Mouse (Mus musculus) gonadal fat pad, adult 2 months (tissue): ENCODE measurements at regions not wholly inside any gene's neighbourhood (a gene's known extent, or its start where the extent isn't known, plus 50 kb on each side); places are given as distances from the start of the nearest gene placed in this dataset.

Source experiments
- DNase-seq: peaks from one replicate; pipeline ENCODE4 v3.0.0-alpha.2; 2012; ENCODE audit warnings: low read depth

- no peak for DNase-seq
Observed at GRCm38 (mm10) chr2:74463407-74463806, 115.8 kb downstream of the Lnpk start.

GRCm38 (mm10) chr2:74461211-74461844, 117.9 kb downstream of the Lnpk start:
- no peak for DNase-seq

DNA sequence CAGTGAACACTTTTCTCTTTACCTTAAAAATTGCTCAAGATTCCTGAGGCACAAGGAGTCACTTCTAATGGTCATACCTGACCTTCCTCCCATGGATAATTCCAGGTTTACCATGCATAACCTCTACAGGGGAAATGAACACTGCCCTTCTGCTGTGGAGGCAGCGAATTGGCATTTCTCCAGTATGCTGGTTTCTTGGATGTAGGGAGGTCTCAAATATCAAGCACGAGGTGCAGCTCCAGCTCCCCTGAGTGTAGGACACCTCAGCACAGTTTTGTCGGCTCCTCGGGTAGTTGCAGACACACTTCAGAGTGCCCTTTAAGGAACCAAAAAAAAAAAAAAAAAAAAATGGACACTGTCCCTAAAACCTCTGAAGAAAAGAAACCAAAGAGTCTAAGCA, 124.8 kb downstream of the Lnpk start:
- DNase-seq = no peak

GRCm38 (mm10) chr2:74452679-74453078, 126.6 kb downstream of the Lnpk start:
- no peak for DNase-seq

DNA sequence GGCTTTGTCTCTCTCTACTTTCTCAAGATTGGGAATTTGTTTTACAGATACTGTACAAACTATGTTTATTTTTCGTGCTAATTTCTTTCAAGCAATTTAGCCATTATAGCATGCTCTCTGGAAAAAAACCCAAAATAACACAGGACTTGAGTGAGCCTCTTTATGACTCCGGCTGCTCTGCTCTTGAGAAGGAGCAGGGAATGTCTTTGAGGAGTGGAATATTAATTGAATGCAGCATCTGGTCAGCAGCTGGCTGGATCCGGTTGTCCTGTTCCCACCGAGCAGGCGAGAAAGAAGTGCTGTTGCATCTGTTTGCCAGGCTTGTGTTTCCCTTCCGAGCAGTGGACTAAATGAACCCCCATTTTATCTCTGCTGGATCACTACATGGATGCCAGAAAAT, 127.7 kb downstream of the Lnpk start:
- DNase-seq = no peak

DNA sequence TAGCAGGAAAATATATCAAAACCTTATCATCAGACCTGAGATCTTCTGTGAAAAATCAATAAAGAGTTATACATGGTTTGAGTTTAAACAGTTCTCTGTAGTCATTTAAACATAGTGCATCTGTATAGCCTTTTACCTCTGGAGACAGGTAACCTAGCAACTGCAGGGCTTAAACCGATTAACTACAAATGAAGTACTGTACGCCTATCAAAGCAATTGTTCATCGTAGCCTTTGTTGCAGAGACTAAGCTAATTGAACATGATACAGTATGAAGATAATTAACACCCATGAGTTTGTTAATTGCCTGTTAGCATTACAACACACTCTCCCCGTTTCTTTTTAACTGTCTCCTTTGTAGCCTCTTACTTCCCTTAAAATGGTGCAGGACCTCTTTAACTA, 128.2 kb downstream of the Lnpk start:
- no peak for DNase-seq

DNA sequence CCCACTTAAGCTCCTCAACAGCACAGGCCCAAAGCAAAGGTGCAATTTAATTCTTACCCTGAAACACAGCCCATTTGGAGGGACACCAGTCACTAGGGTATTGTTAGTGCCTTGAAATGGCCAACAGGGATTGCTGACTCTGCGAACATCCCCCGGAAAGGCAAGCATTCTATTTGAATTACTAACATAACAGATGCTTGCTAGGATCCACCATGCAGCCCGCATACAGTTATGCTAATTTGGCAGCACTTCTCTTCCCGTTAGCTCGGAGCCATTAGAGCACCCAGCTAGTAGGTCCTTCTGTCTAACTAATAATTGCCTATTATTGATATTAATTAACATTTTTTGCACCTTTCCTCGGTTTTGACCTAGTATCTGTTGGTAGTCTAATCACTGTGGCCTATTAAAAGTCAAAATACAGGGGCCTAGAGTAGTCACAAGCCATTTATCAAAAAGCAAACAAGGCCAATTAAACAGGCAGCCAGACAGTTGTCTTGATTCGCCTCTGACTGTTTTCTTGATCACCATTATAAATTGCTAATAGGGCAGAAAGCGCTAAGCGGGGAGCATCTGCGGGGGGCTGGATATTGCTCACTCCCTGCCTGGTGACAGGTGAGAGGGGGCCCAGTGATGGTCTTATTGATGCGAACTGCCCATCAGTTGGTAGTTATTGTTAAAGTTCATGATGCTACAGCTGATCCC, 129.0 kb downstream of the Lnpk start:
- DNase-seq = no peak

- DNase-seq = no peak
Observed at GRCm38 (mm10) chr2:74435184-74435911, 143.9 kb downstream of the Lnpk start.

DNA sequence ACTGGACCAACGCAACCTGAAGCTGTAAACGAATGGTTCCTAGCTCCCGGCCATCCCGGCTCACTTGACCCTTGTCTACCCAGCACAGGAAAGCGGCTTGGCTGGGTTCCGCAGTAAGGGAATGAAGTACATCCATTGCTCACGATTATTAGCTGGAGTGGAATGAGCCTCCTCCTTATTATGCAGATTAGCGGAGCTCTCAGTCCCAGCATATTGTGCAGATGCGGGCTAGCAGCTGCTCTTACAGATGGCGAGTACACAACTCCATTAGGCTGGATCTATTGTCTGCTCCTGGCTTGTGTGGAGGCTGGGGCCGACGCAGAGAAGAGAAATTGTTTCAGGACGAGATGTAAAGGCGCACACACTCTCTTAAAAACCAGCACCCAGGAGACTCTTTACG, 152.5 kb downstream of the Lnpk start:
- DNase-seq = no peak

GRCm38 (mm10) chr2:74424726-74425125, 154.5 kb downstream of the Lnpk start:
- DNase-seq = no peak

DNA sequence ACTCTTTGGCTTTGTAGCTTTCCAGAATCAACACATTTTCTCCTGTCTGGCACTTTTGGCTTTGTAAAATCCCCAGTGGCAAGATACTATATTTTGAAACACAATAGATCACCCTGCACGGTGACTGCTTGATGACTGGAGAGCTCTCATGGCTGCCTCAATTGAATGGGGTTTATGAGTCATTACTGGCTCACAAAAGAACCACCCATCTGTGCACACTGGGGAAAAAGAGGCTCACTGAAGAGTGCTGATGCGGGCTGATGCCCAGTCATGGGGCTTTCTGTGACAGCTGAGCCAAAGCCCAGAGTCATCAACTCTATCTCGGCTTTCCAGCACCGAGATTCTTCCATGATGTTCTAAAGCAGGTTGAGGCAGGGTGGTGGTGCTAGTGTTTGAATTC, 163.1 kb downstream of the Lnpk start:
- no peak for DNase-seq

DNA sequence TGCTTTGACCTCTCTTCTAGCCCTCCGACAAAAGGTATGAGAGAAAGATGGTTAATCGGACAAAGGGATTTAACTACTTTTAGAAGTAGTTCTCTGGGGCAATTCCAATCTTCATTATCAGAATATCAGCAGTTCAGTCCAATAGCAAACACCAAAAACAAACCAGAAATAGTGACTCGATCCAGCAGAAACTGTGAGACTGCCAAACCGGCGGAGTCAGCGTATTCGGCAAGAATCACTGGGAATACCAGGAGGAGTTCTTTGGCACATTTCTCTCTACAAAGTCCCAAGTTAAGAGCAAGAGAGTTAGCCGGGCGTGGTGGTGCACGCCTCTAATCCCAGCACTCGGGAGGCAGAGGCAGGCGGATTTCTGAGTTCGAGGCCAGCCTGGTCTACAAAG, 164.5 kb downstream of the Lnpk start:
- DNase-seq = no peak

DNA sequence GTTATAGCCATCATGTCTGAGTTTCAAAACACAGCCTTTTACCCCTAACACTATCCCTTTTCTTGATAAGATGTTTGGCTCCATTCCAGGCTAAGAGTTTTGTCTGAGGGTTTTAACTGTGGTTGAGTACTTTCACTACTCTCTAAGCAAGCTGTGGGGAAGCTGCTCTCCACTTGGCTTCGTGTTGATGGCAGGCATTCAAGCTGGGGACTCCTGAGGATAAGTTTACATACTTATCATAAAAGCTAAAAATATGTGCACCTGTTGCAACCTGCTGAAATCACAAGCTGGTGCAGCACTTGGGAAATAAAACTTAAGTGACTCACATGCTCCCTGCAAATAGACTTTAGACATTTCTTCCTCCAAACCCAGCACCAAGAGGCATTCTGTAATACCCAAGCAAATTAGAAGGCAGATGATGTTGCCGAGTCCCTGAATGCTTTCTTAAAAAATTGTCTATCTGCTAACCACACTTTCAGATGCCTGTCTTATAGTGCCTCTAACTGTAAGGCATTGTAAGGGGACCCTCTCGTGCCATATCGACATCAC, 169.3 kb downstream of the Lnpk start:
- DNase-seq = no peak

DNA sequence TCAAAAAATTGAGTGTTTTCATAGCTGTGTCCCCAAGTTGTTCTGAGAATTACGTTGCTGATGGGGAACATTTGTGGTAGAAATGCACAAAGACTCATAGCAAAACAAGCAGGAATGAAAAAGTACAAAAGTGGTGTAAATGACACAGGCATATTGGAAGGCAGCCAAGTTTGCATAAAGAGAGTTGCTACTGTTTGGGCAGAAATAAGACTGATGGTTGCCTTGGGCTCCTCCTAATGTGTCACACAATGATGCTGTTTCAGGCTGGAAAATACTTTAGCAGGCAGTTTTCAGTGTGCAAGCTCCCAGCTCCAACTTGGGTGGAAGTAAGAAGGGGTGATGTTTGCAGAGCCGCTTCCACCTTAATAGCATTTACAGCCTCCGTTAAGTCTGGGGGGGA, 174.7 kb downstream of the Lnpk start:
- DNase-seq = no peak

DNA sequence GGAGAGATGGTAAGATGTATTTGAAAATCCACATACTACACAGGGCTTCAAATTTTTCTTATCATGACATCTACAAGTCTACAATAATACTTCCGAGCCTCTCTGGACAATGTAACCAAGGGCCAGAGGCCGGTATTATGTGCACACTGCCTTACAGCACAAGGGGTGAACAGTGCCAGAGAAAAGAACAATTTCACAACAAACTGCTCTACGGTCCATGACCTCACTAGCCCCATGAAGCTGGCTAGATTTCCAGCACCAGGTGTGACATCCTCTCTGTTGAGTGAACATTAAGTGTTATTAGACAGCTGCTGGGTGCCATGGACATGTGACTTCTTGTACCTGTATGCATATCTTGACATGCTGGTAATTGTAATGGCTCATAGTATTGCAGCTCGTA, 188.2 kb downstream of the Lnpk start:
- peak; percentile 4 for DNase-seq

DNA sequence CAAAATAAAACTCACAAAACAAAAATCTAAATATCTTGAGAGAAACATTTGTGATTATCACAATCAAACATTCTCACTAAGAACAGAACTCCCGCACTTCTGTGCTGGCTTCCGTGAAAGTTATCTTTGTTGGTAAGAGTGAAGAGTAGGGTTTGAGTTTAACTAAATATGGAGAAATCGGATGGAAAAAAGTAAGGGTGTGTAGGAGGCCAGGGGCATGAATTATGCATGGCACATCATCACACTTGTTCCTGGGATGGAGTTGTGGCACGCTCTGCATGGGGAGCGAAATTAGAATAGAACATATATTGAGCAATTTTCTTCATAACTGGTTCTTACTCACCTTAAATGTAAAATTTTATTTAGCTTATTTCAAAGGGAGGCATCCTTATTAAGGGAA, 191.2 kb downstream of the Lnpk start:
- no peak for DNase-seq

GRCm38 (mm10) chr2:74384918-74385317, 194.3 kb downstream of the Lnpk start:
- DNase-seq = no peak

- DNase-seq = no peak
Observed at GRCm38 (mm10) chr2:74380574-74381287, 198.5 kb downstream of the Lnpk start.

- DNase-seq = no peak
Observed at GRCm38 (mm10) chr2:74378709-74379108, 200.5 kb downstream of the Lnpk start.

DNA sequence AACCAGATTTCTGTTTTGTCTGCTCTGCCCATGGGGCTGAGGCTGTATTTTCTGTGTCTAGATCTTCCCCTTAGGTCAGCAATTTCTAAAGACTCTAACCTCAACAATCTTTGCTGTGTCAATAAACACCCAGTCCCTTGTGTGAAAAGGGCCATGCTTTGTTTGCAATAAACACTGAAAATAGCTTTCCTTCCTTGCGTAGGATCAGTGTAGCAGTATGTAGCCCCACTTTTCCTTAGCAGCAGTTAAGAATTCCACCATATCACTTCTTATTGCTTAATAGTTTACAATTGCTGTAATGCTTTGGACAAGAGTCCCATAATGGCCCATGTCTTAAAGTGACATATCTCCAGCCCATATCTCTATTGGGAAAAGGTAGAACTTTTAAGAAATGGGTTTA, 205.3 kb downstream of the Lnpk start:
- no peak for DNase-seq

DNA sequence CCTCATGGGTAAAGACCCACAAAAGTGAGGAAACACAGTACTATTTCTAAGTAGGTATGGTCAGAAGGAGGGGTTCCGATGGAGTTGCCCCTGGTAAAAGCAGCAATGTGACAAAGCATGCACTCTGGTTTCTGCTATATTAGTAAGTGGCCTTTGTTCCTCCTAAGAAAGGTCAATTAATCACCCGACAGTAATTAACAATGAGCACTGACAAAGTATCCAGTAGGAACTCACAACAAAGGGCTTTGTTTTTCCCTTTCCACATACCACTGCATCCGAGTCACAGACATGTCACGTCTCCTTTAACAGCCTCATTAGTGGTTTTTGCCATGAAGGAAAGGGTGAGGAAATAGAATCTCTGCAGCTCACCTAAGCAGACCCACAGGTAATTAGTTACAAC, 206.2 kb downstream of the Lnpk start:
- no peak for DNase-seq

- no peak for DNase-seq
Observed at GRCm38 (mm10) chr2:74363255-74363654, 216.0 kb downstream of the Lnpk start.
